Mouse (Mus musculus): Measurements from ENCODE around the gene Slc25a47. TPM values are rescaled to one million over a fixed set of nuclear protein-coding genes. Genes with fewer than 3 reads are reported as not detected.

Gene Slc25a47
- total and polyA plus RNA-seq, 3 experiments = 3.0 to 5.3 (median 3.1) TPM

- peak overlapping the region; percentile 87 to 97 (median 97) for H3K4me3 ChIP-seq (replicated peaks in 1 of 3; ENCODE audit: low read depth in 2 of 3, low read length in 2 of 3, poor library complexity in 1 of 3)
- TF ChIP-seq CHD1 (IDR thresholded peaks at IDR 0.05; ENCODE audit: low read depth, low read length) (no peak; the same call in 1 of the 2 replicates), MAX (IDR thresholded peaks at IDR 0.05; ENCODE audit: low read length) (peak; percentile 72), SMC3 (IDR thresholded peaks at IDR 0.05; ENCODE audit: low read depth, low read length) (no peak), ZMIZ1 (IDR thresholded peaks at IDR 0.05; ENCODE audit: low read depth, low read length) (peak; percentile 70), JUND (conservative IDR thresholded peaks at IDR 0.05; ENCODE audit: low read depth, low read length) (no peak), TBP (conservative IDR thresholded peaks at IDR 0.05; ENCODE audit: low read depth, low read length) (peak; percentile 75; the same call in 1 of the 2 replicates), MAZ (IDR thresholded peaks at IDR 0.05; ENCODE audit: low read depth, low read length) (no peak), MXI1 (IDR thresholded peaks at IDR 0.05; ENCODE audit: low read depth, low read length) (peak; percentile 70), JUN (IDR thresholded peaks at IDR 0.05; ENCODE audit: insufficient read depth, low read depth, low read length) (no peak; the same call in 1 of the 2 replicates), USF1 (IDR thresholded peaks at IDR 0.05; ENCODE audit: low read depth, low read length) (no peak), TCF12 (IDR thresholded peaks at IDR 0.05; ENCODE audit: low read depth, low read length) (peak; percentile 48; the same call in 1 of the 2 replicates), RCOR1 (conservative IDR thresholded peaks at IDR 0.05; ENCODE audit: low read depth, low read length) (no peak; the same call in none of the 2 replicates), IRF4 (IDR thresholded peaks at IDR 0.05; ENCODE audit: low read depth, low read length) (peak; percentile 67; the same call in 1 of the 2 replicates), HCFC1 (IDR thresholded peaks at IDR 0.05; ENCODE audit: low read depth, low read length) (peak; percentile 85), BHLHE40 (IDR thresholded peaks at IDR 0.05; ENCODE audit: low read depth, low read length) (peak; percentile 99), RAD21 (IDR thresholded peaks at IDR 0.05; ENCODE audit: low read depth, low read length) (no peak), USF2 (conservative IDR thresholded peaks at IDR 0.05; ENCODE audit: low read depth, low read length) (no peak), KAT2A (IDR thresholded peaks at IDR 0.05; ENCODE audit: insufficient replicate concordance, low read length) (peak; percentile 73; the same call in 1 of the 2 replicates), POLR2AphosphoS2 (IDR thresholded peaks at IDR 0.05; ENCODE audit: low read depth, low read length) (no peak), PAX5 (IDR thresholded peaks at IDR 0.05; ENCODE audit: low read length) (no peak), ETS1 (conservative IDR thresholded peaks at IDR 0.05; ENCODE audit: low read depth, low read length) (no peak; the same call in 1 of the 2 replicates), ZC3H11A (IDR thresholded peaks at IDR 0.05; ENCODE audit: low read depth, low read length) (no peak), E2F4 (IDR thresholded peaks at IDR 0.05; ENCODE audit: insufficient replicate concordance, low read depth, low read length) (0 out of 2 replicates have a peak, but pooled peaks have one; percentile 60), ELF1 (IDR thresholded peaks at IDR 0.05; ENCODE audit: low read depth, low read length) (peak; percentile 79), ZNF384 (IDR thresholded peaks at IDR 0.05; ENCODE audit: low read depth, low read length) (peak; percentile 10; the same call in 1 of the 2 replicates), UBTF (IDR thresholded peaks at IDR 0.05; ENCODE audit: low read depth, low read length) (no peak), MEF2A (IDR thresholded peaks at IDR 0.05; ENCODE audit: borderline replicate concordance, low read depth, low read length) (no peak), NRF1 (IDR thresholded peaks at IDR 0.05; ENCODE audit: low read depth, low read length) (peak; percentile 83), MAFK (IDR thresholded peaks at IDR 0.05; ENCODE audit: insufficient replicate concordance, low read length) (no peak), CTCF (conservative IDR thresholded peaks at IDR 0.05 in 1 of 2, IDR thresholded peaks at IDR 0.05 in 1 of 2; ENCODE audit: low read depth in 2 of 2, low read length in 2 of 2) (peak in 1 of 2 experiments; percentile 15; a peak in 1 of 4 replicates), POLR2A (IDR thresholded peaks at IDR 0.05; ENCODE audit: low read depth, low read length) (peak; percentile 67), NELFE (IDR thresholded peaks at IDR 0.05; ENCODE audit: low read depth, low read length) (peak; percentile 68), MYC (IDR thresholded peaks at IDR 0.05; ENCODE audit: low read depth, low read length) (no peak; the same call in none of the 2 replicates), GABPA (IDR thresholded peaks at IDR 0.05; ENCODE audit: insufficient replicate concordance, low read depth, low read length) (peak; percentile 8; the same call in 1 of the 2 replicates), SIN3A (IDR thresholded peaks at IDR 0.05; ENCODE audit: low read length) (peak; percentile 81), ZKSCAN1 (IDR thresholded peaks at IDR 0.05; ENCODE audit: borderline replicate concordance, low read depth, low read length) (no peak), CHD2 (IDR thresholded peaks at IDR 0.05; ENCODE audit: low read length) (no peak), EP300 (IDR thresholded peaks at IDR 0.05; ENCODE audit: low read length) (no peak)
- peak overlapping the region; percentile 77 for H3K27ac ChIP-seq (ENCODE audit: insufficient read depth, low read depth)
- peaks cover 2 to 39% of the 10 kb centered on the region in 2 experiments; a peak in 2 of 4 replicates for H3K4me1 ChIP-seq (ENCODE audit: control insufficient read depth in 1 of 2, insufficient read depth in 2 of 2)
- H3K36me3 ChIP-seq (replicated peaks in 1 of 2; ENCODE audit: control insufficient read depth in 1 of 2, insufficient read depth in 1 of 2, low read length in 1 of 2) = peaks cover 0 to 30% of the 10 kb centered on the region in 2 experiments
- H3K27me3 ChIP-seq (replicated peaks) = no peaks in the 10 kb centered on the region
- in situ Hi-C loops (cut with MboI; ENCODE audit: low pct_ligation_motif_present, low pct_unique_long_range_greater_than_20kb, low sequenced_read_pairs) = no loop called here
- H3K9me3 ChIP-seq (replicated peaks; ENCODE audit: low read length) = peaks cover 2% of the 10 kb centered on the region
- dilution Hi-C loops (cut with MboI; ENCODE audit: extremely low pct_ligation_motif_present, extremely low pct_unique_long_range_greater_than_20kb, low sequenced_read_pairs) = no loop called here
- no peak overlapping the region for H3K4me2 ChIP-seq (ENCODE audit: insufficient read depth, low read depth, poor library complexity, severe bottlenecking)
- peak overlapping the region; percentile 93 for H3K9ac ChIP-seq (ENCODE audit: insufficient read depth, low read depth)
- peak; percentile 82 for DNase-seq (ENCODE audit: extremely low read depth)
- H3K79me2 ChIP-seq (replicated peaks; ENCODE audit: control insufficient read depth, extremely low read depth, insufficient read depth, poor library complexity, severe bottlenecking) = peaks cover 78% of the 10 kb centered on the region
These were observed 43.7 kb upstream of the Slc25a47 start for GRCm38 (mm10) chr12:108792152-108792545.
